Mouse (Mus musculus) spleen, postnatal 36 days (tissue): ENCODE measurements around the gene Syde1.

ENCODE experiments used
- DNase-seq, 2 experiments: peaks; one replicate each; pipeline ENCODE4 v3.0.0; 2022; ENCODE audit warnings: low spot score in 2 of 2, mixed read lengths in 1 of 2

Syde1 gene

DNA sequence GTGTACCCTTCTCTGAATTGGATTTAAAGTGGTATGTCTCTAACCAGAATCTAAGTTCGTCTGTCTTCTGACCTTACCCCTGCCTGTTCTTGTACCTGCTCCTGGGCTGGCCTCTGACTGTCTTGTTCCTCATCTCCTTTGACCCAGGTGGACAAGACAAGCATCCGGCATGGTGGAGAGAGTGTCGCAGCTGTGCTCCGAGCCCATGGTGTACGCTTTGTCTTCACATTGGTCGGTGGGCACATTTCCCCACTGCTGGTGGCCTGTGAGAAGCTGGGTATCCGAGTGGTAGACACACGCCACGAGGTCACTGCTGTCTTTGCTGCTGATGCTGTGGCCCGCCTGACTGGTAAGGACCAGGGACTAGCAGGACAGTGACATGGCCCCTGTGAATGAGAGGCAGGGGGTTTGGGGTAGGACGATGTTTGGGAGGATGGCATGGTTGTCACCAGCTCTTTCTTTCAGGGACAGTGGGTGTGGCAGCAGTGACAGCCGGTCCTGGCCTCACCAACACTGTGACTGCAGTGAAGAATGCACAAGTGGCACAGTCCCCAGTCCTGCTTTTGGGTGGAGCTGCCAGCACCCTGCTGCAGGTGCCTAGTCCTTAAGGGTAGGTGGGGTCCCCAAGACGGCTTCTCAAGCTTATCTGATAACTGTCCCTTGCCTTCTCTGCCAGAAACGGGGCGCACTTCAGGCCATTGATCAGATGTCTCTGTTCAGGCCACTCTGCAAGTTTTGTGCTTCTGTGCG is 15.2 kb downstream of the Syde1 start:
- no peak for DNase-seq

DNA sequence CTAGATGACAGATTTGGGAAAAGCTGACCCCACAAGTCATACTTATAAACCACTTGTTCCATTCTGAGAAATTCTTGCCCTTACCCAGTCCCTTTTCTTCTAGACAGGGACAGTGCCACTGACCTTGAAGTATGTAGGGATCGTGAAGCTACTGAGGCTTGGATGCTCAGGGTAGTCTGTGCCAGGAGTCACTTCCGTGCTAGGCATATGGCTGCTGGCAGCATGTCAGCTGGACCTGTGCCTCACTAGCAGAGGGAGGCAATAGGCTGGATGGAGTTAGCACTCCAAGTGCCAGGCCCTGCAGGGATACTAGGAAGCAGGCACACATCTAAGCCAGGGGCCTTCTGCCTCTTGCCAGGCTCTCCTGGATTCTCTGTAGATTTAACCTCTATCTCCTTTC is 16.1 kb downstream of the Syde1 start:
- DNase-seq: no peak

DNA sequence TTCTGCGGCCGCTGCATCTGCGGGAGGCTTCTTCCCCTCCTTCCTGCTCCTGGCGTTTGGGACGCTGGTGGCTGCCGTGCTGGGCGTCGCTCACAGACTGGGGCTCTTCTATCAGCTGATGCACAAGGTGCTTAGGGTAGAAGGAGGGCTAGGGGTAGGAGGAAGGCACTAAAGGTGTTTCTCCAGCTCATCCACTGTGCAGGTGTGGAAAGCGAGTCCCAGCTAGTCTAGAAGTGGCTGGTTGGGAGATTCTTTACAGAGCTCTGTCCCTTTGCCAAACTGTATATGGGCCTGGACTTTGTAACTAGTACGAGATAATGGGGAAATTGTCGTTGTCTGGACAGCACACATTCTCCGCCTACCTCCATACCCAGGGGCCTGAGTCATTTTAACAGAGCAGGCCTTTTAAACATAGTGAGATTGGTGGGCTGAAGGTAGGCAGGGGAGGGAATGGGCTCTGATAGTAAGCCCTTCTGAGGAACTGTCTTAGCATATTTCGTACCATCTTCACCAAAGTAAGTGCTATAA is 16.6 kb downstream of the Syde1 start:
- no peak for DNase-seq

DNA sequence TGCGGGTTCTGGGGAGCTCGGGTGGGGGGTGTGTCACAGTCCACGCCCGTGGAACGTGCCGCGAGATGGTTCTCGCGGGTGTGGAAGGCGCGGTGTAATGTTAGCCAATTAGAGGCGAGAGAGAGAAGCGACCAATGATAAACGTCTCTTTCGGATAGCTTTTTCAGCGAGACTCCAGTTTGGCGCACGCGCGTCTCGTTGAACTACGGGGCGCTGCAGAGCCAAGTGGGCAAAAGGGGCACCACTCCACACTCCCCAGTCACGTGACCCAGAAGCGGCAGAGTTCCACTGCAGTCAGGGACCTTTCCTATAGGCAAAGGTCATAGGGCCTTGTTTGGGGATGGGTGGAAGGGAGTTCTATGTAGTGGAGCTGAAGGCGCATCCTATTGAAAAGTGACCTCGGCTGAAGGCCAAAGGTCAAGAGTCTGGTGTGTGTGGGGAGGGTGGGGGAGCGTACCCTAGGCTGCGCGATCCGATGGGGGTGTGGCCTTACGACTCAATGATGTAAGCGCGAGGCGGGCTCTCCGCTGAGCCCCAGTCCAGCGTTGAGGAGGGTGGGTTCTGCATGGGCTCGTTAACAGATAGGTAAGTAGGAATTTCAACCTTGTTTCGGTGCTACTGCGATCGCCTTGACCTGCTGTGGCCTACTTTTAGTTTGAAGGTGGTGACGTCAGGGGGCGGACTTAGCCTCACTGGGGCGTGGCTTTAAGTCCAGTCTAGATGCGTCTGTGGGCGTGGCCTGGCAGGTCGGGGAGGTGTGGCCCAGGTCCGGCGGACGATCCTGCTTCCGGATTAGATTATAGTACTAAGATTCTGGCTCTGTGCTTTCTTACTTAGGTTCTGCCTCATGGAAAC is 17.3 kb downstream of the Syde1 start, which contains the start of gene Ilvbl:
Gene Ilvbl (plus strand): TSS at position 97 of the 855 bp plus-strand sequence.
- DNase-seq: peak; percentile 93 to 94

DNA sequence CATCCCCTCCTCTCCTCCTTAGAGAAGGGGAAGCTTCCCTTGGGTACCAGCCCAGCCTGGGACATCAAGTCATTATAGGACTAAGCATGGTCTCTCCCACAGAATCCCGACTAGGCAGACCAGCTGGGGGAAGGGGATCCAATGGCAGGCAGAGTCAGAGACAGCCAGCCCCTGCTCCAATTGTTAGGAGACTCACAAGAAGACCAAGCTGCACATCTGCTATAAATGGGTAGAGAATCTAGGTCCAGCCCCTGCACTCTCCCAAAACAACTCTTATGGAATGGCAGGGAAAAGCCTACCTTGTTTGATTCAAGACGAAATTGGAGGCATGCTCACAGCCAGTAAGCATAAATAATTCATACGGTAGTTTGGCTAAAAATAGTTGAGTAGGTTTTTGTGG is 18.5 kb downstream of the Syde1 start:
- no peak for DNase-seq

DNA sequence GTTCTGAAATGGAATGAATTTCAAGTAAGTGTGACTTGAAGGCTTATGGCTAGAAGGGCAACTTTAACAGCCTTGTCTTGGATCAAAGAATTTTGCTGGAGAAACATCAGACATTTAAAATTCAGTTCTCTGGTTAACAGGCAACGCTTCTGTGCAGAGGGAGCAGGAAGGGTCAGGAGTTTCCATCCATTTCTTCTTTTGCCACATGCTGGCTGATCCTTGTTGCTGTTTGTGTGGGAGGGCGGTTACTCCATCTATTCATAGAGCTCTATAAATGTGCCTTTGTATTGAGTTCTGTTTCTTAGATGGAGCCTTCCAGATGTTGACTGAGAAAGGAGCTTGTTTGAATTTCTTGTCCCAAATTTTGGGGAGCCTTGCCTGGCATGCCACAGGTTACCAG is 20.9 kb downstream of the Syde1 start:
- no peak for DNase-seq

DNA sequence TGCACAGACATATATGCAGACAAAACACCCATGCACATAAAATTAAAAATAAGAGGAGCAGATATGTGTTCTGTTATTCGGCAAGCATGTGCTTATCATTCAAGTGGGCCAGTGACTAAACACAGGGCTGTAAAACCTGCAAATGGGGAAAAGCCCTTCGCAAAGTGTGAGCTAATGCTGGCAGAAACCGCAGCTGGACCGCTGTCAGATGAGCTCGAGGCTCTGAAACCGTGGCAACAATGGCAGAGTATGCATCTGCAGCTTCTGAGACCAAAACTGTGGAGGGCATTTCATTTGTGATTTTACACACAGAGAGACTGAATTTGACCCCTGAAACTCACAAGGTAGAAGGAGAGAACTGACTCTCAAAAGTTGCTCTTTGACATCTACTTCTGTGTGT is 21.3 kb downstream of the Syde1 start:
- no peak for DNase-seq

DNA sequence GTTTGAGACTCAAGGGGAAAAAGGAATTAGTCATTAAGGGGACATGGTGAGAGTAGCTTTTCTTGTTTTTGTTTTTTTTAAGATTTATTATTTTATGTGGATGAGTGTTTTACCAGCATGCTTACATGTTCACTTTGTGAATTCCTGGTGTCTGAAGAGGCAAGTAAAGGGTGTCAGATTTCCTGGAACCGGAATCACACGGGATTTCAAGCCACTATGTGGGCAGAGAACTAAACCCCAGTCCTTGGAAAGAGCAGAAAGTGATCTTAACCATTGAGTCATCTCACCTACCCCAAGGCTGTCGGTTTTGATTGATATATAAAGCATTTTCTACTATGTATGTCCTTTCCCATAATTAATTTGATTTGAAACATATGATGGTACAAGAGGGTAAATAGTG is 22.1 kb downstream of the Syde1 start:
- no peak for DNase-seq

DNA sequence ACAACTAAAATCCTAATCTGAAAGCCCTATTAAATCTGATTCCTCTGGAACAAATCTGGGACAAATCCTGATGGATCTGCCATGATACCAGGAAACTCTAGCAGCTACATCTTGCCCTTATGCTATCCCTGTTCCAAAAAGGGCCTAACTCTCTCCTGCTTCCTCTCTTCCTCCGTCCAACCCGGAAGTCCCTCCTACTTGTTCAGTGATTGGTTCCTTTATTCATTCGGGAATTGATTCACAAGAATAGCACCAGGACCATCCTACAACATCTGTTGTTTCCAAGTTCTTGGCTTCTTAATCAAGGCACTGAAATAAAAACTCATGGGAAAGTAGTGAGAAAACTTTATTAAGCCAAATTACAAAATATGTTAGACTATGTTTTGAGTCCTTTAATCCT is 22.6 kb downstream of the Syde1 start:
- DNase-seq: no peak

DNA sequence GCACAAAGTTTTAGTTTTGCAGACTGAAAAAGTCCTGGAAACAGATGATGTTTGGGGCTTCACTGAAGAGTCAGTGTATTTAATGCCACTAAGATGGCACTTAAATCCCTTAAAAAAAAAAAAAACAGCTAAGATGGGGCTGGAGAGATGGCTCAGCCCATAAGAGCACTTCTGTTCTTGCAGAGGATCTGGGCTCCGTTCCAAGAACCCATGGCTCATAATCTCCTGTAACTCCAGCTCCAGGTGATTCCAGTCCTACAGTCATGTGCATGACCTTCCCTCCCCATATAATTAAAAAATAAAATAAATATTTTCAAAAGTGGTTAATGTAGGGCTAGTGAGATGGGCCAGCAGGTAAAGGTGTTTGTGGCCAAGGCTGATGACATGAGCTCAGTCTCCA is 26.7 kb downstream of the Syde1 start:
- DNase-seq: no peak

DNA sequence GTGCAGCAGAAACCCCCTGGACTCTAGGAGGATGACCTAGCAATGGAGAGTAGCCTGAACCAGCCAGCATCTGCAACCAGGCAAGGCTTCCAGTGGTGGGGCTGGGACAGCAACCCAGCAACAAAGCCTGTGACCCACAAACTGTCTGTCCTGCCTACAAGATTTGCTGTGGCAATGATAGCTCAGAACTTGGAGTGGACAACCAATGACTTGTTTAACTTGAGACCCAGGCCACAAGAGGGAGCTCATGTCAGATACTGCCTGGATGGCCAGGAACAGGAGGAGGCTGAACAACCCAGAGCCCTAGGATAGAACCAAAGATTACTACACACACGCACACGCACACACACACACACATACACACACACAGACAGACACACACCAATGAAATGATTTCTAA is 50.8 kb downstream of the Syde1 start:
- peak in 1 of 2 experiments; percentile 6 for DNase-seq
